Mouse (Mus musculus) embryonic facial prominence, embryonic 12.5 days (tissue): ENCODE data around the gene Scube2. TPM values are rescaled to one million over a fixed set of nuclear protein-coding genes. Genes with fewer than 3 reads are reported as not detected.

Experiments used
- ATAC-seq: fragments of 200-750 bp; cut with Nextera tagmentation; 2 replicates; pipeline ENCODE4 v1.8.0; 2017; ENCODE audit not compliant: insufficient number of reproducible peaks, insufficient read depth, low FRiP score, low TSS enrichment
- H3K27ac ChIP-seq: fragments of 300-500 bp; sonication (generic); 2 replicates; pipeline ENCODE4 v1.5.1; 2016; ENCODE audit warnings: mild to moderate bottlenecking
- H3K27me3 ChIP-seq: fragments of 300-500 bp; sonication (generic); 2 replicates; pipeline ENCODE4 v1.6.1; 2016; ENCODE audit warnings: mild to moderate bottlenecking, moderate library complexity
- H3K36me3 ChIP-seq: fragments of 300-500 bp; sonication (generic); 2 replicates; pipeline ENCODE4 v1.6.1; 2016; ENCODE audit warnings: mild to moderate bottlenecking
- H3K4me1 ChIP-seq: fragments of 300-500 bp; sonication (generic); 2 replicates; pipeline ENCODE4 v1.6.1; 2016
- H3K4me2 ChIP-seq: fragments of 300-500 bp; sonication (generic); replicated peaks from 2 replicates; pipeline ENCODE4 v1.6.1; 2016; ENCODE audit warnings: mild to moderate bottlenecking, moderate library complexity
- H3K4me3 ChIP-seq: fragments of 300-500 bp; sonication (generic); 2 replicates; pipeline ENCODE4 v1.5.1; 2016; ENCODE audit warnings: mild to moderate bottlenecking
- H3K9ac ChIP-seq: fragments of 300-500 bp; sonication (generic); 2 replicates; pipeline ENCODE4 v1.6.1; 2016; ENCODE audit warnings: mild to moderate bottlenecking, moderate library complexity
- H3K9me3 ChIP-seq: fragments of 300-500 bp; sonication (generic); 2 replicates; pipeline ENCODE4 v1.6.1; 2016; ENCODE audit warnings: mild to moderate bottlenecking, moderate library complexity
- WGBS: fragments of 180-500 bp; shearing (Covaris S2); methylation state at CpG from one replicate; pipeline ENCODE4 v1.1.7; 2016; 5-methylcytosine and 5-hydroxymethylcytosine counted together
- polyA plus RNA-seq: library from polyadenylated mRNA; unstranded; fragments of >200 nt; fragmentation: Nextera tagmentation; extraction: Ambion mirVana; gene quantifications from 2 replicates; pipeline ENCODE4 v1.2.1, GENCODE M21; 2016

Scube2 gene
- polyA plus RNA-seq, 1 experiment from 2014 or later: 1.4 TPM

DNA sequence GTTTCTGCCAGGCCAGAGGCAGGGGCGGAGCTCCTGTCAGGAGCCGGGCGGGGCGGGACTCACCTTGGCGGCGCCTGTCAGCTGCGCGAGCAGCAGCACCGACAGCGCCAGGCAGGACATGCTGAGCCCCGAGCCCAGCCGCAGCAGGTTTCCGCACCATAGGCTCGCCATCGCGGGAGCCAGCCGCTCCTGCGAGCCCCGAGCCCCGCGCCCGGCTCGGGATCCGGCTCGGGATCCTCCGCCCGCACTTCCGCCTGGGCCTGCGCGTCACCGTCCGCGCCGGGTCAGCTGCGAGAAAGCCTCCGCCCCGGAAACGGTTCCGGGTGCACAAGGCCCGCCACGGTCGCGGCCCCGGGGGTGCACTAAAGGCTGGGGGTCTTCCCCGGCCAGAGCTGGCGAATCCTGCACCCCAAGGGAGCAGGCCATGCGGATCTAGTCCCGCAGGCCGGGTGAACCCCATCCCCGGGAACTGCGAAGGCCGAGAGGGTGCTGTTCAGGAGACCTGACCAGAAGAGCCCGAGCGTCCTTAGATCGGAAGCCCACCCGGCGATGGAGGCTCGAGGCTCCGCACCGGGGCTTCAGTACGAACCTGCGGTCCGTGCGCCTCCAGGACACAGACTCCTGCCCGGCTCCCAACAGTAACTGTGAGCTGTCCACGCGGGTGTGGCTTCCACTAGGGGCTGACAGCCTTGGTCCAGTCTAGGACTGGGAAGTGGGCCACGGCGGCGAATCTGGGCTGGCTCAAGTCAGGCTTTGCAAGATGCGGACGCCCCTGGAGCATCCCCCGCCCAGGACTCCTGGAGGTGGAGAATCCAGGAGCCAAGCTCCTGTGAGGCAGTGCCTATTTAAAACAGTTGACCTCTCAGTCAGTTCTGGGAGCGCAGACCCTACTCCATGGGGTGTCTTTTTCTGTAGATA lies 113.2 kb downstream of the Scube2 start, which contains the start of gene Tmem9b:
Gene Tmem9b (minus strand): TSS at position 868 of the 918 bp plus-strand sequence.
- Histone ChIP-seq H3K9ac (peak within 1 kb of the TSS; percentile 81), H3K4me1 (peaks cover 6% of the 10 kb centered on the region), H3K27me3 (no peaks in the 10 kb centered on the region), H3K36me3 (no peaks in the 10 kb centered on the region), H3K4me3 (peak within 1 kb of the TSS; percentile 79), H3K9me3 (no peaks in the 10 kb centered on the region), H3K4me2 (peak within 1 kb of the TSS; percentile 80), H3K27ac (peak within 1 kb of the TSS; percentile 61)
- WGBS: under 1% methylated on average over 74 of the region's 74 CpGs
- ATAC-seq: peak; percentile 80

DNA sequence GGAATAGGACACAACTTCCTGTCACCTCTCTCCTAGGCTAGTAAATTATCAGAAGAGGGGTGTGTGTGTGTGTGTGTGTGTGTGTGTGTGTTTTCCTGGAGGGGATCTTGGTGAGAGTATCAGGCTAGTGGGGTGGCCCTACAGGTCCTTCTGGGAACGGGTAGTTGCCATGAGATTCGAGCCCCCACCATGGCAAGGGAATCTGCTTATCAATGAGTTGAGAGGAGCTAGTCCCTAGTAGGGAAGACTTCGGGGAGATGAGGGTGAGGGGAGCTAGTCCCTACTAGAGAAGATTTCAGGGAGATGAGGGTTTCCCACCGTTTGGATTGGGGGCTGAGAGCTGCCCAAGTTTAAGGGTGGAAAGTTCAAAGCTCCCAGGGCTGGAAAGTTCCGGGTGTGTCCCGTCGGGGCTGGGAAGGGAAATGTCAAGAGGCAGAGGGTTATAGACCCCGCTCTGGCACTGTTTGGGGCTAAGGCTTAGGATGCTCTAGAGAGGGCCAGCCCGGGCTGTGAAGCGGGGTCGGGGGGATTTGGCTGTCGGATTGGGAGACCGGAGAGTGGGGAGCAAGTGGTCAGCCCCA lies 114.0 kb downstream of the Scube2 start:
- Histone ChIP-seq H3K27ac (peak overlapping the region; percentile 61; the same call in 1 of the 2 replicates), H3K36me3 (no peaks in the 10 kb centered on the region), H3K9ac (peak overlapping the region; percentile 81), H3K9me3 (no peaks in the 10 kb centered on the region), H3K4me2 (peak overlapping the region; percentile 80), H3K27me3 (no peaks in the 10 kb centered on the region), H3K4me1 (peaks cover 6% of the 10 kb centered on the region), H3K4me3 (peak overlapping the region; percentile 79)
- peak; percentile 63; the same call in 1 of the 2 replicates for ATAC-seq
- WGBS: 4% methylated on average over 13 of the region's 13 CpGs

Other genes with a start within 250 kb of the Scube2 start
- 48.7 and 50.5 TPM in 2 replicates for gene St5, start 162.1 kb downstream of the Scube2 start, polyA plus RNA-seq
- gene Akip1, start 162.0 kb downstream of the Scube2 start, polyA plus RNA-seq: 25.7 and 27.7 TPM in 2 replicates
- 0.19 TPM in 1 of 2 replicates, not detected in the other for gene BC051019, start 141.8 kb downstream of the Scube2 start, polyA plus RNA-seq
- not detected in 2 replicates for gene Ascl3, start 134.0 kb downstream of the Scube2 start, polyA plus RNA-seq
- gene Tmem9b, start 112.8 kb downstream of the Scube2 start, polyA plus RNA-seq: 35.2 and 36.7 TPM in 2 replicates
- 0.56 and 0.58 TPM in 2 replicates for gene Nrip3, start 83.7 kb downstream of the Scube2 start, polyA plus RNA-seq
- gene Dennd5a, start 94.8 kb upstream of the Scube2 start, polyA plus RNA-seq: 42.0 and 51.4 TPM in 2 replicates
- 73.5 and 74.8 TPM in 2 replicates for gene Tmem41b, start 121.2 kb upstream of the Scube2 start, polyA plus RNA-seq
- 42.4 and 45.1 TPM in 2 replicates for gene Ipo7, start 152.6 kb upstream of the Scube2 start, polyA plus RNA-seq
- gene Zfp143, start 195.5 kb upstream of the Scube2 start, polyA plus RNA-seq: 19.3 and 21.8 TPM in 2 replicates